Mouse (Mus musculus): ENCODE measurements around the gene Icam1. TPM values are rescaled to one million over a fixed set of nuclear protein-coding genes. Genes with fewer than 3 reads are reported as not detected.

Icam1 gene
- polyA plus RNA-seq, 1 experiment: 1.6 TPM

- Histone ChIP-seq H3K27me3 (ENCODE audit: control insufficient read depth, insufficient read depth, low read length) (peaks cover 1% of the 10 kb centered on the region; the same call in 1 of the 2 replicates), H3K4me1 (ENCODE audit: control insufficient read depth, insufficient read depth, low read length) (0 out of 2 replicates have a peak, but pooled peaks cover 3% of the 10 kb centered on the region), H3K4me3 (replicated peaks; ENCODE audit: insufficient read depth, low read depth, low read length) (peak overlapping the region; percentile 37), H3K27ac (ENCODE audit: insufficient read depth, low read length) (no peak overlapping the region)
- DNase-seq: no peak
- WGBS: 3% methylated on average over 45 of the region's 45 CpGs
- TF ChIP-seq POLR2A (IDR thresholded peaks at IDR 0.05; ENCODE audit: borderline replicate concordance, insufficient read depth, low read length): no peak
- no peak for TF ChIP-seq CTCF (IDR thresholded peaks at IDR 0.05; ENCODE audit: borderline replicate concordance, insufficient read depth, low read depth, low read length)
Measured at GRCm38 (mm10) chr9:20975431-20976215, 40.2 kb upstream of the Icam1 start.

GRCm38 (mm10) chr9:20976216-20976960 is 39.4 kb upstream of the Icam1 start, which contains the start of gene S1pr2:
S1pr2 (minus strand) TSS chr9:20976781.
- DNase-seq: peak; percentile 27 to 36
- WGBS: under 1% methylated on average over 47 of the region's 47 CpGs
- peak within 1 kb of the TSS; percentile 37 for H3K4me3 ChIP-seq (replicated peaks; ENCODE audit: insufficient read depth, low read depth, low read length)
- no peak for TF ChIP-seq CTCF (IDR thresholded peaks at IDR 0.05; ENCODE audit: borderline replicate concordance, insufficient read depth, low read depth, low read length)
- TF ChIP-seq POLR2A (IDR thresholded peaks at IDR 0.05; ENCODE audit: borderline replicate concordance, insufficient read depth, low read length): no peak
- H3K27ac ChIP-seq (ENCODE audit: insufficient read depth, low read length): no peak within 1 kb of the TSS
- peaks cover 1% of the 10 kb centered on the region; the same call in 1 of the 2 replicates for H3K27me3 ChIP-seq (ENCODE audit: control insufficient read depth, insufficient read depth, low read length)
- H3K4me1 ChIP-seq (ENCODE audit: control insufficient read depth, insufficient read depth, low read length): 0 out of 2 replicates have a peak, but pooled peaks cover 3% of the 10 kb centered on the region

- WGBS: 4% methylated on average over 4 of the region's 4 CpGs
- H3K4me1 ChIP-seq (ENCODE audit: control insufficient read depth, insufficient read depth, low read length): 0 out of 2 replicates have a peak, but pooled peaks cover 3% of the 10 kb centered on the region
Measured at GRCm38 (mm10) chr9:20976961-20977689, 38.7 kb upstream of the Icam1 start.

GRCm38 (mm10) chr9:20978409-20979095 is 37.2 kb upstream of the Icam1 start:
- Histone ChIP-seq H3K4me1 (ENCODE audit: control insufficient read depth, insufficient read depth, low read length) (0 out of 2 replicates have a peak, but pooled peaks cover 3% of the 10 kb centered on the region), H3K27ac (ENCODE audit: insufficient read depth, low read length) (no peak overlapping the region), H3K27me3 (ENCODE audit: control insufficient read depth, insufficient read depth, low read length) (no peaks in the 10 kb centered on the region), H3K4me3 (replicated peaks; ENCODE audit: insufficient read depth, low read depth, low read length) (no peak overlapping the region)
- DNase-seq: no peak
- TF ChIP-seq POLR2A (IDR thresholded peaks at IDR 0.05; ENCODE audit: borderline replicate concordance, insufficient read depth, low read length): no peak
- TF ChIP-seq CTCF (IDR thresholded peaks at IDR 0.05; ENCODE audit: borderline replicate concordance, insufficient read depth, low read depth, low read length): no peak
- WGBS: 59% methylated on average over 10 of the region's 10 CpGs

More at GRCm38 (mm10) chr9:20976961-20977689, 38.7 kb upstream of the Icam1 start:
- TF ChIP-seq POLR2A (IDR thresholded peaks at IDR 0.05; ENCODE audit: borderline replicate concordance, insufficient read depth, low read length) (no peak), CTCF (IDR thresholded peaks at IDR 0.05; ENCODE audit: borderline replicate concordance, insufficient read depth, low read depth, low read length) (no peak)
- no peak for DNase-seq
- H3K27me3 ChIP-seq (ENCODE audit: control insufficient read depth, insufficient read depth, low read length): peaks cover 1% of the 10 kb centered on the region; the same call in 1 of the 2 replicates
- H3K27ac ChIP-seq (ENCODE audit: insufficient read depth, low read length): no peak overlapping the region
- H3K4me3 ChIP-seq (replicated peaks; ENCODE audit: insufficient read depth, low read depth, low read length): peak overlapping the region; percentile 37

GRCm38 (mm10) chr9:20979181-20979580 is 36.6 kb upstream of the Icam1 start:
- H3K27me3 ChIP-seq (ENCODE audit: control insufficient read depth, insufficient read depth, low read length): no peaks in the 10 kb centered on the region
- 69% methylated on average over 5 of the region's 5 CpGs for WGBS
- H3K4me1 ChIP-seq (ENCODE audit: control insufficient read depth, insufficient read depth, low read length): 0 out of 2 replicates have a peak, but pooled peaks cover 3% of the 10 kb centered on the region
- H3K27ac ChIP-seq (ENCODE audit: insufficient read depth, low read length): no peak overlapping the region
- no peak for DNase-seq
- H3K4me3 ChIP-seq (replicated peaks; ENCODE audit: insufficient read depth, low read depth, low read length): no peak overlapping the region
- TF ChIP-seq CTCF (IDR thresholded peaks at IDR 0.05; ENCODE audit: borderline replicate concordance, insufficient read depth, low read depth, low read length): no peak
- TF ChIP-seq POLR2A (IDR thresholded peaks at IDR 0.05; ENCODE audit: borderline replicate concordance, insufficient read depth, low read length): no peak

- H3K4me1 ChIP-seq (ENCODE audit: control insufficient read depth, insufficient read depth, low read length): 0 out of 2 replicates have a peak, but pooled peaks cover 3% of the 10 kb centered on the region
- no peak for DNase-seq
- H3K27ac ChIP-seq (ENCODE audit: insufficient read depth, low read length): no peak overlapping the region
- WGBS: 89% methylated on average over 7 of the region's 7 CpGs
- TF ChIP-seq CTCF (IDR thresholded peaks at IDR 0.05; ENCODE audit: borderline replicate concordance, insufficient read depth, low read depth, low read length): no peak
- no peak for TF ChIP-seq POLR2A (IDR thresholded peaks at IDR 0.05; ENCODE audit: borderline replicate concordance, insufficient read depth, low read length)
- H3K4me3 ChIP-seq (replicated peaks; ENCODE audit: insufficient read depth, low read depth, low read length): no peak overlapping the region
- H3K27me3 ChIP-seq (ENCODE audit: control insufficient read depth, insufficient read depth, low read length): no peaks in the 10 kb centered on the region
Measured at GRCm38 (mm10) chr9:20979769-20980168, 36.0 kb upstream of the Icam1 start.

- no peaks in the 10 kb centered on the region for H3K27me3 ChIP-seq (ENCODE audit: control insufficient read depth, insufficient read depth, low read length)
- TF ChIP-seq POLR2A (IDR thresholded peaks at IDR 0.05; ENCODE audit: borderline replicate concordance, insufficient read depth, low read length) (no peak), CTCF (IDR thresholded peaks at IDR 0.05; ENCODE audit: borderline replicate concordance, insufficient read depth, low read depth, low read length) (no peak)
- WGBS: 58% methylated on average over 3 of the region's 3 CpGs
- H3K27ac ChIP-seq (ENCODE audit: insufficient read depth, low read length): no peak overlapping the region
- H3K4me1 ChIP-seq (ENCODE audit: control insufficient read depth, insufficient read depth, low read length): no peaks in the 10 kb centered on the region
- no peak for DNase-seq
- H3K4me3 ChIP-seq (replicated peaks; ENCODE audit: insufficient read depth, low read depth, low read length): no peak overlapping the region
Measured at GRCm38 (mm10) chr9:20982171-20982570, 33.6 kb upstream of the Icam1 start.

All from cerebellum, adult 2 months (tissue).